Mouse (Mus musculus): ENCODE results near the gene Dzank1.
A peak's percentile ranks its signal among the peaks of the same experiment; 100 is the strongest.

Dzank1 gene

DNA sequence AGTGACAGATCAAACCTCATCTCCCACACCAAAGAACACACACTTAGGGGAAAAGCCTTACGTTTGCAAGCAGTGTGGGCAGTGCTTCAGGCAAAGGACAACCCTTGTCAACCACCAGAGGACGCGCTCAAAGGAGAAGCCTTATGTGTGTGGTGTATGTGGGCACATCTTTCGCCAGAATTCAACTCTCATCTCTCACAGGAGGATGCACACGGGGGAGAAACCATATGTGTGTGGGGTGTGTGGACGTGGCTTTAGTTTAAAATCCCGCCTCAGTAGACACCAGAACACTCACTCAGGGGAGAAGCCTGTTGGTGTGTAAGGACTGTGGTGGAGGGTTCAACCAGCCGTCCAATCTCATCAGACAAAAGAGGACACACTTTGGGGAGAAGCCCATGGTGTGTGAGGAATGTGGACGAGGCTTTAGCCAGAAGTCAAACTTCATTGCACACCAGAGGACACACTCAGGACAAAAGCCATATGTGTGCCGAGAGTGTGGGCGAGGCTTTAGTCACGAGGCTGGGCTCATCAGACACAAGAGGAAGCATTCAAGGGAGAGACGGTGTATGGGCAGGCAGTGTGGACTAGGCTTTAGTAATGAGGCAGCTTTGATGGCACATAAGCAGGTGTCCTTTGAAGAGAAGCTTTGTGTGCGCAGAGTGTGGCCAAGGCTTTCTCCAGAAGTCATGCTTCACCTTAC lies 61.2 kb downstream of the Dzank1 start:
- DNase-seq (ENCODE audit: low spot score in 2 of 2), result no peak

DNA sequence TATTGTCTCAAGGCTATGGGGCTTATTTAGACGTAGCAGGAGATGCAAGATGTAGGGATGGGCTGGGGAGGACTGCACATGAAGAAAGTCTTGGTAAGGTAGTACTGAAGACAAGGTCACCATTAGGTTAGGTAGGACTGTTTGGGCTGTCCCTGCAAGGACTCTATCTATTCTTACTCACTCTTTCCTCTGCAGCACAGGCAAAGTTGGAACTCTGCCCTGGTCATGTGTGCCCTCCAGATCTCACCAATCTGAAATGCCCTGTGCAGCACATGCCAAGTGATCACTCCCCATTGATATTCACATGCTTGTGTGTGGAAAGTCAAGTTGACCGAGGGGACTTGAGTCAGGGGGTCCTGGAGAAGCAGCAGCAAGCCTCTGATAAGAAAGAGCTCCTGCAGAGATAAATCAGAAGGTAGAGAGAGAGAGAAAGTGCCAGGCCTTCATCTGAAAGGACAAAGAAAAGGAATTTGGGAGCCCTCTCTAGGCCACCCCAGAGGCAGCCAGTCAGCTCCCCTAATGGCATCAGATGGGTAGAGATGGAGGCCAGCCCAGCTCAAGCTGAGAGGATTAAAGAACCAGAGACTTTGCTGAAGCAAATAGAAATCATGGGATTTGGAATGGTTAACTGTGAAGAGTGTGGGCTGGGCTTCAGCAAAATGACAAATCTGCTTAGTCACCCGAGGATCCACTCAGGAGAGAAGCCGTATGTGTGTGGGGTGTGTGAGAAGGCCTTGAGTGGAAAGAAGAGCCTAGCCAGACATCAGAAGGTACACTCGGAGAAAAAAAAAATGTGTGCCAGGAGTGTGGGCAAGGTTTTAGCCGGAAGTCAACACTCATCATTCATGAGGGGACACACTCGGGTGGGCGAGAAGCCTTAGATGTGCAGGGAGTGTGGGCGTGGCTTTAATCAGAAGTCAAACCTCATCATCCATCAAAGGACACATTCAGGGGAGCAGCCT lies 62.1 kb downstream of the Dzank1 start:
- no peak for DNase-seq (ENCODE audit: low spot score in 2 of 2)

- DNase-seq (ENCODE audit: low spot score in 2 of 2), result no peak
These were observed 63.0 kb downstream of the Dzank1 start for GRCm38 (mm10) chr2:144464182-144464581.

DNA sequence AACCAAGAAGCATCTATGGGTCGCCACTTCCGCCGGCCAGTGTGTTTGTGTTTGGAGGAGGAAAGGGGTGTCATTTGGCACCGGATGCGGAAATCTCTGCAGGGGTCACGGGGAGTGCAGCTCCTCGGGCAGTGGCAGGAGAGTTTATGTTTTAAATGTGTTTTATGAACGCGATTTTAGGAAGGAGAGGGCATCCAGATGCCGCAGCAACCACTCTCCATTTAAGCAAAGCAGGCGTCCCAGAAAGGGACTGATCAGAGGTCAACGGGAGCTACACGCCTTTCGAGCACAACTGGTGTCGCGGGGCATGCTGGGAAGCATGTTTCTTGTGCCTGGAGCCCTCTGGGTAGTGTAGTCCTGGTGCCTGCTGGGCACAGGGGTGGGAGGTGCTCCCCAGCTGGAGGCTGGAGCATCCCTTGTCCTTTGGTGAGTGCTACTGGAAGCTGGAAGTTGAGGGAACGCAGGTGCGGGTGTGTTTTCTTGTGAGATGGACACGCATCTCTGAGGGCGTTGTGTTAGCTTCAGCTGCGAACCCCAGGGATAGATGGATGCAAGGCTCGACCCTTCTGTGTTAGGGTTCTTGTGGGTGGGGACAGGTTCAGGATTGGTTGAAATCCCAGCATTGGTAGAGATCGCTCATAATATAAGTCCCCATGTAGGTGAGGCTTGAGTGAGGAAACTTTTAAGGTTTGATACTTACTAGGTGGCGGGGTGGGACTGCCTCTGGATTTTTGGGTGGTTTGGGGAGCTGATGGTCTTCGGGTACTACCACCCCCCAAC lies 68.0 kb downstream of the Dzank1 start:
- DNase-seq (ENCODE audit: low spot score in 2 of 2), result peak; percentile 63 to 68

DNA sequence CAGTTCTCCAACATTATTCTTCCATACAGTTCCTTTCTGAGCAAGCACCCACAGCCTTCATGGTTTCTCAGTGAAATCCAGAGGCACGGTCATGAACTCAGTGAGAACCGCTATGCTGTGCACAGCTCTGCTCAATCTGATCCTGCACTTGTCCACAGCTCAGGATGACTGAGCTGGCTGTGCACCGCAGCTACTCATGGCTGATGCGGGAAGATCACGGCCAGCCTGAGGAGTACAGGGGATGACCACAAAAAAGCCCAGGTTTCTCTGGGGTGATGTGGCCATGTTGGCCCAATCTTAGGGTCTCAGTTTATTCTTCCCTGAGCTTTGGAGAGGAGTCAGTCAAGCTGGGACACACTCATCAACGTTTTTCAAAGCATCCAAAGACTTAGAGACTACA lies 68.9 kb downstream of the Dzank1 start:
- no peak for DNase-seq (ENCODE audit: low spot score in 2 of 2)

DNA sequence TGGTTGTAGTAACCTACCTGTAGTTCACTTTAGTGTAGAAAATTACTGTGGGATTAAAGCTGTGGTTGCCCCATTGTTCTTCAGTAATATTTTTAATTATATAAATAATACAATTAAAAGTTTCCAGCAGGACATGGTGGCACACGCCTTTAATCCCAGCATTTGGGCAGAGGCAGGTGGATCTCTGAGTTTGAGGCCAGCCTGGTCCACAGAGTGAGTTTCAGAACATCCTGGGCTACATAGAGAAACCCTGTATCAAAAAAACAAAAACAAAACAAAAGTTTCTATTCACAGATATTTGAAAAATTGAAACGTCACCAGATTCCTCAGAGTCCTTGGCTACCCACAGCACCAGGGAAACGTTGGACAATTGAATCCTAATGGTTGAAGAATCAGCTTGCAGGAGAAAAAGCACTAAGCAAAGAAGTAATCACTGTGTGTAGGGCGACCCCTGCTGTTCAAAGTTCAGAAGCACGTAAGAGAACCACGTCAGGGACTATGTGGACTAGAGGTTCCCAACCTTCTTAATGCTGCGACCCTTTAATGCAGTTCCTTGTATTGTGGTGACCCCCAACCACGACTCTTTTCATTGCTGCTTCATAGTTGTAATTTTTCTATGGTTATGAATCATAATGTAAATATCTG lies 74.7 kb downstream of the Dzank1 start:
- peak; percentile 41 to 60 for DNase-seq (ENCODE audit: low spot score in 2 of 2)

GRCm38 (mm10) chr2:144450378-144450777 lies 76.8 kb downstream of the Dzank1 start:
- no peak for DNase-seq (ENCODE audit: low spot score in 2 of 2)

DNA sequence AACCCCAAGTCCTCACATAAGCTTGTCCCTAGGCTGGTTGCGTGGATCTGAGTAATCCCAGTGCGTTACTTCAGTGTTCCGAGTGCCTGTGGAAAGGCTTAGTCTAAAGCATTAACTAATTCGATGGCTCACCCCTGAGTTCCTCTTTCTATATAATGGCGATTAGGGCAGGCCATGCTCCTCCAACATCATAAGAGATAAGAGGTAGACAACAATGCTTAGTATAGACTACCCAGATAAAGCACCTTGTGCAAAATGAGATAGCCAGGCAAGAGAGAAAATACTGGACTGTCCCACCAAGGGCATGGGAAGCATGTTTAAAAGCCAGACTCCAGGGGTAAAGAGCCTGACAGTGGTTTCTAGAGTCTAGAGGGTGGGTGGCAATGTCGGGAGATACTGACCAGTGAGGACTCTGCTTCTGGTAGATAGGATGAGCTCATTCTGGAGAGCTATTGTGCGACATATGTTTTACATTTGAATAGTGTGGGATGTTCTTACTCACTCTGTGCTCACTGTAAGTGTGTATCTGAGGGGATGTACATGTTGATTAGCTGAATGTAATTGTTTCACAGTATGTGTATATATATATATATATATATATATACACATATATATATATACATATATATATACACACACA lies 80.7 kb downstream of the Dzank1 start:
- DNase-seq (ENCODE audit: low spot score in 2 of 2), result no peak

DNA sequence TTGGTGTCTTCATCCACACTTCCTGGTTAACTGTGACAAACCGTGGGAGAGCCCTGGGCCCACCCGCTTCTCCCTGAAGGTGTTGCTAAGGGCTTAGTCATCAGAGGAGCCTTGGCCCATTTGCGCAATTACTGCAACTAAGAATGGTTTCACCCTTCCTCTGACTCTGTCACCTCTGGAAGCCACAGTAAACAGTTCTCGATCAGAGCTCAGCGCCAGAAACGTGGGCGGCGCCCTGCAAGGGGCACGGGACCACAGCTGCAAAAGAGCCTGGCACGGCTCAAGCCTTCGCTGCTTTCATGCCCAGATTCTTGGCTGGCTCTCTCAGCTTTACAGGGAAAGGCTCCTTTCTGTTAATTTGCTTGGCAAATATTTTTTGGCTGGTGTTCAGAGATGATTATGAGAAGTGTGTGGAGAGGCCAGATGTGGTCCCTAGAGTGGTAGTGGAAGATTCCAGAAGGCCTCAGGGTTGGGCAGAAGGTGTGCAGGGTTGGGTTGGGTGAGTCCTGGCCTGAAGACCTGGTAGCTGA lies 85.8 kb downstream of the Dzank1 start:
- DNase-seq (ENCODE audit: low spot score in 2 of 2), result peak in 1 of 2 experiments; percentile 5

DNA sequence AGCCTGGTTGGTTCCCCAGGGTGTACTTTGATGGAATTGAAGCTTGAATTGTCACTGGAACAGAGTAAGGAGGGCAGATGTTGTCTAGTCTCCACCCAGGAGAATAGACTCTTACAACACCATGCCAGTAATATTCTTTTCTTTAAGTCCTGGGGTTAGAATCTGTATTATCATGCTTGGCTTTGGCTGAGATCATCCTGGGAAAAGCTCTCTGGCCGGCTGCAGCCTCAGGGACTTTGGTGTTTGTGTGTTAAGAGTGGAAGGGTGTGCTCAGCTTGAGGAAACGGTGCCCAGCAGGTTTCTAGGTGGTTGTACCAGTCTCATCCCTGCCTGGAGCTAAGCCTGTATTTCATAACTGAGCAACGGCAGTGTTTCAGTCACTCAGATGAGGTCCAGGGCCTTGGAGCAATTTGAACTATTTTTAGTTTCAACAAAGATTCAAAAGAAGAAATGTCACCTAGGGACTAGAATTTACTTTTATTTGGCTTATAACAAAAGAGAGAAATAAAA lies 88.0 kb downstream of the Dzank1 start:
- DNase-seq (ENCODE audit: low spot score in 2 of 2), result no peak

- no peak for DNase-seq (ENCODE audit: low spot score in 2 of 2)
These were observed 88.8 kb downstream of the Dzank1 start for GRCm38 (mm10) chr2:144438424-144438823.

GRCm38 (mm10) chr2:144435679-144436078 lies 91.5 kb downstream of the Dzank1 start:
- DNase-seq (ENCODE audit: low spot score in 2 of 2), result no peak

GRCm38 (mm10) chr2:144431286-144431825 lies 95.9 kb downstream of the Dzank1 start:
- DNase-seq (ENCODE audit: low spot score in 2 of 2), result no peak

DNA sequence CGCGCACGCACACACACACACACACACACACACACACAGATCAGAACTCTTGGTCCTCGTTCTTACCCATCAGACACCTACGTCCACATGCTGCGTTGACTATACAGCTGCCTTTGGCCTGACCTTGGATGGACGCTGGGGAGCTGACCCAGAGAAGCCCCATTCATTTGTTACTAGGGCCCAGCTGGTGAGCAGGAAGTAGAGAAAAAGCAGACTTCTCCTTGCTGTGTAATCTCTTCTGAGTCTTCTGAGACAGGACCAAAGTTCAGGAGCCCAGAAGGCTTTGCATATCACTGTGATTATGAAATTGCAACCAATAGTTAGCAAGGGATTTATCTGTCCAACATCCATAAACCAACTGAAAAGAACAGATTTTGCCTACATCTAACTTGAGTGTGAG lies 98.0 kb downstream of the Dzank1 start:
- DNase-seq (ENCODE audit: low spot score in 2 of 2), result no peak

- no peak for DNase-seq (ENCODE audit: low spot score in 2 of 2)
These were observed 98.6 kb downstream of the Dzank1 start for GRCm38 (mm10) chr2:144428659-144429058.

DNA sequence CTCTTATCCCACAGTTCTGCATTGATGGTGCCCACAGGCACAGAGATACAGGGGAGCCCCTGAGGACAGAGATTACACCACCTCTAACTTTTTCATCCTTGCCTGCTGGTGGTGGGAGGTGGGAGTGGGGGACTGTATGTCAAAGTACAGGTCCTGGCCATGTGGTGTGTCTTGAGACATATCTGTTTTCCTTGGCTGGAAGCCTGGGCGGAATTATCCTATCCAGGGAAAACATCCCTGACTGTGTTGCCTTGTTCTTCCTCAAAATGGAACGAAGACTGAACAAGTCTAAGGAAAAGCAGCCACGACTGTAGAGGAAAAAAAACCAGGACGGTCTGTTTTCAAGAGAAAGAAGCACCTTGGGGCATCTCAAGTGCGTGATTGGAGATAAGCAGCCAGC lies 99.4 kb downstream of the Dzank1 start:
- DNase-seq (ENCODE audit: low spot score in 2 of 2), result no peak

GRCm38 (mm10) chr2:144425761-144426160 lies 101.5 kb downstream of the Dzank1 start:
- DNase-seq (ENCODE audit: low spot score in 2 of 2), result no peak

- no peak for DNase-seq (ENCODE audit: low spot score in 2 of 2)
These were observed 105.0 kb downstream of the Dzank1 start for GRCm38 (mm10) chr2:144422094-144422675.
